Mouse (Mus musculus) adrenal gland, adult (tissue): ENCODE data around the gene Ccdc34.

Source experiments
- DNase-seq, 2 experiments: peaks; one replicate each; pipeline ENCODE4 v3.0.0; 2022 to 2023; ENCODE audit warnings: low spot score in 1 of 2; ENCODE audit not compliant: inconsistent age in 2 of 2

The Ccdc34 gene

DNA sequence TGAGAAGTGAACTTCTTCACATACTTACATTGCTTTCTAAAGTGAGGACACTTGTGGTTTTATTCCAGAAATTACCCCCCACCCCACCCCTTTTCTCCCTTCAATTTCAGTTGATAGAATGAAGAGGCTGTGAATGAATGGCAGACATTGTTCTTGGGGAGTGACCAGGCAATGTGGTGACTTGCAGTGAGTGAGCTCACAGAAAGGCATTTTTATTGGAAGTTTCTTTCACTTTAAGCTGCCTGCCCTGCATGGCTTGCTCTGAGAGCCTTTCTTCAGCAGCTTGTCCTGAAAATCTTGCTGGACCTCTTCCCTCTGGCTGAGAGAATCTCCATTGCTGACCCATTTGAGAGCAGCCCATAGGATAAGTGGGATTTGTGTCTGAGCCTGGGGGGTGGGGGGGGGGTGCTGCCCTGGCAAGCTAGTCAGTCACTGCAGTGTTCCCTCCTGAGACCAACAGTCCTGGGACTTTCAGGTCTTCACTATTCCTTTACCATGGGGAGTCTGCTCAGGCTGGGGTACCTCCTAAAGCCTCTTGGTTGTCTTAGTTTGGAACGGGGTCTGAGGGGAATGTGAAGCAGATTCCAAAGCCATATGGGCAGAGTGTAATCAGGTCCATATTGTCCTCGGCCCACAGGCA lies 159.3 kb downstream of the Ccdc34 start:
- peak in 1 of 2 experiments; percentile 27 for DNase-seq

DNA sequence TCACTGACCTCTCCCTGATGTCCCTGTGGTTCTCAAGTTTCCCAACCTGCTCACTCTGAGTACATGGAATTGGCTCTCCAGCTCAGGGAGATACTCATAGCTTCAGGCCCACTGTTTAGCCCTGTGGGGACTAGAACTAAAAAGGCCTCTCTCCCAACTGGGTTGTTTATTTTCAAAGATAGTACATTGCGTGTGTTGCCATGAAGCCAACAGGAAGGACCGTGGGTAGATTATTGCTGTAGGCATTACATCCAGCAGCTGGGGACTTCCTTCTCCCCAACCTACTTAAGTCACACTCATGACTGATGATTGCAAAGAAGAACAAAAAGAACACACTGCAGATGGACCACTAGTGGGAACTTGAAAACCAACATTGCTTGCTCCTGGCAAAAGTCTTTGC lies 159.8 kb downstream of the Ccdc34 start:
- no peak for DNase-seq

DNA sequence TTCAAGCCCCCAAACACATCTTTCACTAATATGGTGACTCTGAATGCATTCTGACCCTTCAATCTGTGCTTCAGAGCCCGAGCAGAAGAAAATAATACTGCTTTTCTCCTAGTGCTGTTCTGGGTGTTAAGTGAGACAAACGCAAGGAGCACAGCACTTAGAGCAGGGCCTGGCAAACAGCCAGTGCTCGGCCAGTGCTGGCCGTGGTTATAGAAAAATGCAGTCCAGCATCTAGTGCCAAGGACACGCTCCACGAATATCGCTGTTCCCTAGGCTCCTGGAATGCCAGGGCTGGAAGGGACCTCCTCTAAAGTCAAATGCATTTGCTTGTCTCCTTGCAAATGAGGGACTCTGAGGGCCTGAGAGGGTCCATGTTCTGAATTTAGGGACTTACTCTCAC lies 160.3 kb downstream of the Ccdc34 start:
- DNase-seq = peak; percentile 85

DNA sequence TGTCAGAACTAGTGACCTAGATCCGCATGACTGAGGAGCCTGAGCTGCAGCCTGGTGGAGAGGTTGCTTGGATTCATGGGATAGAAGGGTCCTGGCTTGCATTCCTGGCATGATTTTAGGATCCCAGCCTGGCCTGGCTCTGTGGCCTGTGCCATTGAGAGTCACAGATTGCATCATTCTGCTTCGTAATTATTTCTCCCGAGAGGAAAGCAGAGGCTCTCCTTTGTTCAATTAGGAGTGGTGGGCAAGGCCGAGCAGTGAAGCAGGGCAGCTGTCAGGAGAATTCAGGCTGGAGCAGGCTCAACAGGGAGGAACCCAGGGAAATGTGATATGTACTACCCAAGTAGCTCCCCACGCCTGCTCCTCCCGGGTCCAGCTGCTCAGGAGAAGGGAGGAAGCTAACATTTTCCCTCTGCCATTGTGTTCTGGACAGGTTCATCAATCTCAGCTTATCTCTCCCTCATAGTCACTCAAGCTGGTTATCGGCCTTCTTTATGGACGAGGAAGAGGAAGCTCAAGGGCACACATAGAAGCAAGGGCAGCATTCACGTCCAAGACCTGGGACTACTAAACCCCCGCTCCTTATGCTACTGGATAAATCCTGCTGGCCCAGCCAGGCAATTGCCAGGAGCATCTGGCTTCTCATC lies 162.2 kb downstream of the Ccdc34 start:
- peak; percentile 34 to 79 for DNase-seq

DNA sequence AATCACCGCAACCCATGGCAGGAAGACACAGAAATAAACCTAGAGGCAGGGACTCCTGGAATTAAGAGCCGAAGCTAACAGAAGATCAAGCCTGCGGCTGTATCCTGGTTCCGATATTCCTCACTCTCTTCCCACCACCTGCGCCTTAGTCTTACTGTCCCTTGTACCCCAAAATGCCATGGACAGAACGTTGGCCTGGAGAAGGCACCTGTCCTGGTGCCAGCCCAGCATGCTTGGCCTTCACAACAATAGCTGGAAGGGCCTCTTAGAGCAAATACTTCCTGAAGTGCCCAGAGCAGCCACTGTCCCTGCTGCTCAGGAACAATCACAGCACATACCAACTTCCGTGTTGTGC lies 162.7 kb downstream of the Ccdc34 start:
- peak; percentile 33 to 72 for DNase-seq

DNA sequence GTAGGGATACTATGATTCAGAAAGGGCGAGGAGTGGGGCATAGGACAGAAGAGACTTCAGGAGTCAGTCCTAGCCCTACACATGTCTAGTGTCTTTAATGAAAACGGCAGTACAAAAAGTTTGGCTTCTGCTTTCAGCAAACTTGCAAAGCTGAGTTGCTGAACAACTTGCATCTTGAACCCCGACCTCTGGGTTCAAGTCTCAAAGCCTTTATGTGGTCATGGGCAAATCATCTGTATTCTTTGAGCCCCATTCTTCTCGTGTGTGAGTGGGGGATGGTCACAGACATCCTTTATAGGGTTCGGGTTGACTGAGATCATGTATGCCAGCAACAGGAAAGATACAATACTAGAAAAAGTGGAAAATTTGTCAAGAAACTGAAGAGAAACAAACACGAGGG lies 164.0 kb downstream of the Ccdc34 start:
- no peak for DNase-seq

DNA sequence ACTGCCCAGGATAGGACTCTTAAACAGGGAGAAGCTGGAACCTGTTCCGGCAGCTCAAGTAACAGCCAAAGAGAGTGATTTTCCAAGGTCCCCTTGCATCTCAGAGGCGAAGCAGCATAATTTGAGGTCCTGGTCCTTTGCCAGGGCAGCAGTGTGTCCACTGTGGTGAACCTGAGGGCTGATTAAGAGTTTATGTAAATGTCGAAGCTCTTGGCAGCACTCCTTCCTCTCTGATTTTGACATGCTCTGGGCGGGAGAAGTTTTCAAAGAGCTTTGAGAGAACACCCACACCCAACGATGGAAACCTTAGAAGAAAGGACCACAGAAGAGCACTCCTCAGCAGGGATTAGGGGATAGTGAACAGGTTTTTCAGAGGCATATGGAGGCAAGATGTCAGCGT lies 164.6 kb downstream of the Ccdc34 start:
- DNase-seq = no peak

DNA sequence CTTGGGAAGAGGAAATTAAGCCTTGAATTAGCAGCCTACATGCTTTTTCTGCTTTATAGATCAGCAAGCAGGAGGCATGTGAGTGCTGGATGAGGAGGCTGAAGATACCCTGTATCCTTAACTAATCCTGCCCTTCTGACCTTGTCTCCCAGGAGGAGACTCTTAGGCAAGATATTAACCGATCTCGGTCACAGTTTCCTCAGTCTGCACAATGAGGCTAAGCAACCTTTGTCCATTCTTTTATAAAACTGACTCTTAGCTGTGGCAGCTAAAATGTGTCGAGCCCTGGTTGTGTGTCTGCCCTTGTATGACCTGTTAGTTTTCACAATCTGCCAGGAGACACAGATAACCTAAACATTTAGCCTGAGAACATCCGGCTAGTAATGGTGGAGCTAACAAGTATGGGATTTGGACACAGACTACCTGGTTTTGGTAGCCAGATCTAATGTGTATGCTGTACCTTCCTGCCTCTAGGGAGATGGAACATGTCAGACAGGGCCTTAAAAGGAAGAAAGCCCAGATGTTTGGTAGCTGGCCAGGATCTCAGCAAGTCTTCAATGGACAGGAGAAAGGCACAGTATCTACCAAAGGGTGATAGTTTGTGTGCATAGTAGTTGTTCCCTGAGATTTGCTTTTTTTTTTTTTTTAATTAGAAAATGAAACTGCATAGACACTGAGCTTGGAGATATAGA lies 165.3 kb downstream of the Ccdc34 start:
- DNase-seq = no peak

DNA sequence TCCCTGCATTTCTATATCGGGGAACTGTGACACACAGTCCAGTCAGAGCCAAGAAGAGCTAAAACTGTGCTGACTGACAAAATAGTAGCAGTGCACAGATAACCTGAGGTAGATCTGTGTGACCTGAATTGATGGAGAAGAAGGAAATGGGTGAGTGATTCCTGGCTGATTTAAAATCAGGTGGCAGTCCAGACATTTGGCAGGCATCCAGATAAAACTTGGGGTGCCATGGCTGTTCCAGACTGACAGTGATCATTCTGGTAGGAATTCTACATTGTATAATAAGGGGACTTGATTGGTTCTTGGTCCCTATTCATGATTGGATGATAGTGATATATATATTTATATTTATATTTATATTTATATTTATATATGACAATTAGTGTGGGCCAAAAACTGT lies 166.5 kb downstream of the Ccdc34 start:
- DNase-seq = no peak

DNA sequence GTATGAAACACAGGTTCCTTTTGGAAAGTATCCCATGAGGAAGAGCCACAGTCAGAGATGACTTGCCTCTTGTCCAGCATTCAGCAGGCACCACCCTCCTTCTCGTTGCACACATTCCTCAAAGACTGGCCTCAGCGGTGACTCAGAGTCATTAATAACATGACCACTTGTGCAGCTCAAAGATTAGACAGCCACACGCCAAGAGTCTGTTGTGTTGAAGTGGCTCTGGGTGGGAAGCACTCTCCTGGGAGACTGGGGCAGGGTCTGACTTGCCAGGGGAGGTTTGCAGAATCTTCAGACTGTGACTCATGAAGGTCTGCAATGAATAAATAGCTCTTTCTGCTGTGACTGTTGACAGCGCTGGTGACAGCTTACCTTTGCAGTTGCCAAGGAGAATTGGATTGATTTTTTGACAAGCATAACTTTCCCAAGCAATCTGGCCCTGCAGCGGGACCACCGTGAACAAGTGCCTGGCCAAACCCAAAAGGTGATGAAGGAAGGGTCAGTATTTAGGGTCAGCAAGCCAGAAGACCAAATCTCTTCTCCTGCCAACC lies 168.9 kb downstream of the Ccdc34 start:
- DNase-seq = peak; percentile 77 to 84

DNA sequence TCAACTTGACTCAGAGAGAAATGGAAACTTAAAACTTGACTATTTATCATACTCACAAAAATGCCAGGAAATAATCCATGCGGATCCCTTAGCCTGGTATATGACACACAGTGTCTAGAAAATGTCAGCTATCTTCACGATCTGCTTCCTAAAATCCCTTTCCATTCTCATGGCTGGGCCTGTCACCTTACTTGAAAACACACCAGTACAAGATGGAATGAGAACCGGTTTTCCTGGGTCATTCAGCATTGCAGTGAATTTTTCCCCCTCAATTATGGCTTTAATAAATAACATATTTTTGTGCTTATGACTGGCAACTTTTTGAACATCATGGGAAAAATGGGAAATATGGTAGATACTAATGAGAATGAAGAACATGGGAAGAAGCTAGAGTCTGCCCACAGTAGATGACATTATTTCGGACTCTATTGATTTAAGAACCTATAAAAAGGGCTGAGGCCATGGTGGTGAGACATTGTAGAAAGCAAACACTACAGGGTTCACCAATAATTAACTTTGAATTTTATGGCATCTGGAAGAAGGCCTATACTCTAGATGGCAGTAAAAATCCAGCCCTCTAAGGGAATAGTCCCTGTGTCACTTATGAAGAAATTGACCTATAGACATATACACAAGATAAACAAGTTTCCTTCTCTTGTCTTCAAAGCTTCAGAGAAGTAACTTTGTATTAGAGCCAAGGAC lies 171.2 kb downstream of the Ccdc34 start:
- no peak for DNase-seq

DNA sequence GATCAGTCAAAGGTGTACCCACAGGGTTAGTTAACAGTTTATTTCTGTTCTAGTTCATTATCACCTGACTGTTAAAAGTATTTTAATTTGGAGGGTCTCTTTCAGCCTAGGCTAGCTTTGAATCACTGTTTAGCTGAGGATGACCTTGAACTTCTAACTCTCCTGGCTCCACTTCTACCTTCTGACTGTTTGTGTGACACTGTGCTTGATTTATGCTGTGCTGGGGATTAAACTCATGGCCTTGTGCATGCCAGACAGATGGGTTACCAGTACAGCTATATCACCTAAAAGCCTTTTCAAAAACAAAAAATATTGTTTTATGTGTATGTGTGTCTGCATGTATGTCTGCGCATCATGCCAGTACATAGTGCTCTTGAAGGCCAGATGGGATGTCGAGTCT lies 172.8 kb downstream of the Ccdc34 start:
- DNase-seq = peak; percentile 66 to 81

DNA sequence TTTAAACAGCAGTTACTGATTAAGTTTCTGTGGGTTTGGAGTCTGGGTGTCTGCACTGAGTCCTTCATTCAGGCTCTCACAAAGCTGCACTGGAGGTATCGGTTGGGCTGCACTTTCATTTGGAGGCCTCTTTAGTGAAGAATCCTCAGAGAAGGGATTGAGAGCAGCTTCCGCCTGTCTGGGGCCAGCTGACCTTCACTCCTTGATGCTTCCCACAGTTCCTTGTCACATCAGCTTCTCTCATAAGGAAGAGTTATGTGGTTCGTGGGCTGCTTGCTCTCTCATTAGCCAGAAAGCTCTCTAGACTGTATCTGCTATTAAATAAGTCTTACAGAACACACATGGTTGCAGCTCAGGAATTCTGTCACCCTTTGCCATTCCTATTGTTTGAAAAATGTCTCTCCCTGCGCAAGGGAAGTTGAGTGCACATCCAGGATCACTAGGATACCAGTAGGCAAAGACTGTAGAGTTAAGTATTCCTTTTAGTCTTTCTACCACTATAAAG lies 173.6 kb downstream of the Ccdc34 start:
- DNase-seq = no peak

DNA sequence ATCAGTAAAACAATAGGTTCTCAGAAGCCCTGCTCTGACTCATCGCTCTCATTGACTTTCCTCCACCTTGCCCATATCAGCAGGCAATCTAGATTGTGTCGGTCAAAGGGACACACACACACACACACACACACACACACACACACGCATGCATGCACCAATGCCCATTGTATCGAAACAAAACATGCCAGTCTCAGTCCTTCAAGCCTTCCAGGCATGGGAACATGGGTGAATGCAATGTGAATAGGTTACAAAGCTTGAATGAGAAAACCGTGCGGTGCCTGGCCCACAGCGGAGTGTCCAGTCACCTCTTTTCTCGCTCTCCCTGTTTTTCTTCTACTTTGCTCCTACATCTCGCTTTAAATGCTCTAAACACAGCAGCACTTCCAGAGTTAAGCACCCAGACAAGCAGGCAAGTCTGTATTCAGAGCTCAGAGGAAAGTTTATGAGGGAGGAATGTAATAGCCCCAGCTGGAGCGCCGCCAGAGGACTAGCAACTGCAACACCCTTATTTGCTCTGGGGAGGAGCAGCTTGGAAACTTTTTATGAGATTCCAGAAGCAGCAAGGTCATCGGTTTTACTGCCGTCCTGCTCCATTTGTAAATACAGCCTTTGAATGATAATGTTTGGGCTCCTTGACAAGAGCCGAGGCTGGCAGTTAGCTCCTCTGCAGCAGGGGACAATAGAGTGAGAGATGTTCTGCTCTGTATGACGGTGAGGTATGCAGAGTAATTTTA lies 174.5 kb downstream of the Ccdc34 start:
- peak; percentile 87 to 94 for DNase-seq

DNA sequence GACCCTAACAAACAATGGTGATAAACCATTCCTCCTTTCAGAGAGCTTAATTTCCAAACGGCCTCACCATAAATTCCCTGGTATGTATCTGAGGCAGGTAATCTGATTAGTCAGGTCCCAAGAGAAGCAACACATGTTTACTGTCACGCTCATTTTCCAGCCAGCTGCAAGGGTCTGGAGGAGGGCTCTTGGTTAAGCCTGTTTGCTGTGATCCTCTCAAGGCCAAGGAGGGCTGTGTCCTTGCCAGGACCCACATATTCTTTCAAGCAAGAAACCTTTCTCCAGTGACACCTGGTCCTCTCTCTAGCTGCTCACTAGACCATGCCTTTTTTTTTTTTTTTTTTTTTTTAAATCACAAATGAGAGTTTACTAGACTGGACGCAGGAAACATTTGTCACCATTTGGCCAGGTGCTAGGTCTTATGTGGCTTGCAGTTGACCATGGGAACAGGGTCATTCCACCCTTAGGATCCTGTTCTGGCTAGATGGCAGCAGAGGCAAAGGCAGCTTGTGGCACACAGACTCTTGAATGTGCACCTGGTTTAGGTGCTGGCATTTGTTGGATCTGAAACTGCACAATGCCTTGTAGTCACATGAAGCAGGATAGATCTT lies 175.2 kb downstream of the Ccdc34 start:
- peak in 1 of 2 experiments; percentile 50 for DNase-seq

DNA sequence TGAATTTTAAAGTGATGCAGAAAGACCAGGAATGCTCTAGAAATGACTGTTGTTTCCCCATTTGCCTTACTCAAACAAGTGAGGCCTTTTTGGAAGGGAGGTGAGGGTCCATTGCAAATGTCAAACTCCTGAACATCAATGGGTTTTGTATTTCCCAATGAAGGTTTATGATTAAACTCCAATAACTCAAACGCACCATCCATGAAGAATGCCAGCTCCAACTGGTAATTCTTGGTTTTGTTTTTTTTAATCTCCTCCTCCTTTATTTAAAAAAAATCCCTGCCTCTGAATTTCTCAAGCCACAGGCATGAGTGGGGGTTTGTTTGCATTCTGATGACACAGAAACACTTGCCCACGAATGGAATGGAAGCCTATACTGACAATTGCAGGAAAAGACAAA lies 178.9 kb downstream of the Ccdc34 start:
- DNase-seq = no peak

DNA sequence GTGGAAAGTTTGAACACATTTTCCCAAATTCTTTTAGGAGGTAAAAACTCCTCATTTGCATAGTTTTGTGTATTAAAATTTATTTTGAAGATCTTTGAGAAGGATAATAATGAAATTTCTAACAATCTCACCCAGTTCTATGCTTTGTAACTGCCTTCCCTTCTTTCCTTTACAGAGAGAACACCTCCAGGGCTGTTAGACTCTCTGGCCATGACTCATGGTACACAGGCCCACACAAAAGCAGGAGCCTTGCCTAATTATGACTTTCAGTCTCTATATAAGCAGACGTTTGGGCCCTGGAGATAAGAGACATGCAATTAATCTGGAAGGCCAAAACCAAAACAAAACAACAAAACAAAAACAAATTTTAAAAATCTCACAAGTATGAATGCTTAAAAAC lies 182.0 kb downstream of the Ccdc34 start:
- DNase-seq = no peak

DNA sequence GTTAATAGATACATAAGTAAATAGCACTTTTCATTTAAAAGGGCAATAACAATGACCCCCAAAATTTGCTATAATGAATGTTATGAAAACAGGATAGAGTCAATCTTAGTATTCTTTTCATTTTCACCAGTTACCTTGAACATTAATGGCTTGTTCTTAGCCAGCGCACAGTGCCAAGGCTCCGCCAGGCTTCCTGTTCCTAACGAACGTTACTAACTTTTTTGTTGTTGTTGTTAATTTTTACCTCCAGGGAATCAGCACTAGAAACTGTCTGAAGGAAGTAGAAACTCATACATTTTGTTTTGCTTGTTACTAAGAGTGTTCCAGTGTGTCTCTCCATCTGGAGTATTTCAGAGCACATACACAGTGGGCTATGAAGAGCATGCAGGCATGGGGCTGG lies 184.2 kb downstream of the Ccdc34 start:
- no peak for DNase-seq

DNA sequence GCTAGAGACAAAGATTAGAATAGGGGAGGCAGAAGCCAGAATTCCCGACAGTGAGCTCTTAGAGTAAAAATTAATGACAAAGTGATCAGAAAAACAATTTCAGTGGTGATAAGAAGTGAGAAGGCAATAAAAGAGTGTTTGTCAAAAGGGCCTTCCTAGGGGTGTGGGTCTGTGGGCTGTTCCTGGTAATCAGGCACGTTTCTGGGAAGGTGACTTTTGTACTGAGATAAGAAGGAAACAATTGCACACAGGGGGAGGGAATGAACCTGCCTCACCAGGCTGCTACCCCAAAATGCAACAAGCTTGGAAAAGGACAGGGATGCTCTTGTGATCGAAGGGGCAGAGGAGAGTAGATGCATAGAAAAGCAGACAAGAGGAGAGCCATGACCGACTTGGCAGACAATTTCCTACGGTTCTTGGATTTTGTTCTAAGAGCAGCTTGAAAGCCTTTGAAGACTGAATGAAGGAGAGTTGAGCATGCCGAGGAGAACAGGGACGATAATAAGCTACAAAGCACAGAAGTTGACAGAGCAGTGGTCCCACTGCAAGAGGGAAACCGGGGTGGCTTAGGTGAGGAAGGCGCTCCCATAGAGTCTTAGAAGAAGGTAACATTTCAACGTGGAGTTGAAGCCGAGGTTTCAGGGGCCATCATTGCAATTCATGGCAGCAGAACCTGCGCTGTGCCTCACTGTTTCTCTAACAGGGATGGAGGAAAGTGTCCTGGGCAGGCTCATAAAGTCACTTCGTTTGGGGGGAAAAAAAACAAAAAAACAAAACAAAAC lies 185.3 kb downstream of the Ccdc34 start:
- no peak for DNase-seq
